Mouse (Mus musculus) cerebellum, adult 2 months (tissue): Measurements from ENCODE around the gene Epyc. TPM values are rescaled to one million over a fixed set of nuclear protein-coding genes. Genes with fewer than 3 reads are reported as not detected.
A peak's percentile ranks its signal among the peaks of the same experiment; 100 is the strongest.

Experiments
- DNase-seq, 2 experiments: peaks; one replicate each; pipeline ENCODE4 v3.0.0; 2021
- H3K27ac ChIP-seq: fragments of 200-500 bp; 2 replicates; pipeline ENCODE4 v1.5.1; 2012; ENCODE audit warnings: low read length, control low read depth, inconsistent platforms; ENCODE audit not compliant: insufficient read depth
- H3K27me3 ChIP-seq: fragments of 200-500 bp; 2 replicates; pipeline ENCODE4 v1.6.1; 2012; ENCODE audit warnings: inconsistent platforms, mild to moderate bottlenecking, low read length, moderate library complexity; ENCODE audit not compliant: control insufficient read depth, insufficient read depth
- H3K4me1 ChIP-seq: fragments of 200-500 bp; 2 replicates; pipeline ENCODE4 v1.6.1; 2011; ENCODE audit warnings: low read length; ENCODE audit not compliant: control insufficient read depth, insufficient read depth
- H3K4me3 ChIP-seq: fragments of 200-500 bp; replicated peaks from 2 replicates; pipeline ENCODE3; 2011; ENCODE audit warnings: mild to moderate bottlenecking, low read depth, low read length, control low read depth; ENCODE audit not compliant: insufficient read depth
- CTCF ChIP-seq: fragments of 200-500 bp; IDR thresholded peaks from 2 replicates; pipeline ENCODE4 v1.5.1; 2011; ENCODE audit warnings: low read depth, mild to moderate bottlenecking, control low read depth, low read length, moderate library complexity, borderline replicate concordance; ENCODE audit not compliant: insufficient read depth
- POLR2A ChIP-seq: fragments of 200-500 bp; IDR thresholded peaks from 2 replicates; pipeline ENCODE4 v1.6.1; 2011; ENCODE audit warnings: low read length, control low read depth, borderline replicate concordance; ENCODE audit not compliant: insufficient read depth
- WGBS: fragments of 180-500 bp; shearing (Covaris S2); methylation state at CpG from one replicate; pipeline ENCODE4 v1.1.7; 2018; 5-methylcytosine and 5-hydroxymethylcytosine counted together
- polyA plus RNA-seq: library from polyadenylated mRNA; depleted of rRNA; stranded (reverse); fragments of >200 nt; gene quantifications from 2 replicates; pipeline ENCODE4 v1.2.3, GENCODE M21; 2012; rRNA removed

Epyc gene
- 0.05 TPM in 1 of 2 replicates, not detected in the other for polyA plus RNA-seq

DNA sequence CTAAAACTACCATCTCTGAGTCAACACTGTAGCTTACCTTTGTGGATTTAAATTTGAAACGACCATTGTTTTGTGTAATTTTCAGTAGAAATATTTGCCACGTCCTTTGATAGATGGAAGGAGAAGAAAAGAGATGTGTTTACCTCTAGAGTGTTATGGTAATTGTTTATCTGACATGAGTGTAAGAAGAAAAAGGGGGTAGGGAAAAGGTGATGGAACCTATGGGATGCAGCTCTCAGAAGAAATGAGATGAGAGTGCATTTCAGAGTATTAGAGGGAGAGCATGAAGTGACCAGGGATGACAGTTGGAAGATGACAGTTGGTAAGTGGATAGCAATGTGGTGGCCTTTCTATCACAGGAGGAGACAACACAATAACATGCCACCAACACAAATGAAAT lies at the start of gene Epyc:
Gene Epyc (plus strand): TSS at position 301 of the 400 bp plus-strand sequence.
- no peak for TF ChIP-seq POLR2A
- no peak for TF ChIP-seq CTCF
- DNase-seq = no peak
- no peaks in the 10 kb centered on the region for H3K4me1 ChIP-seq
- H3K4me3 ChIP-seq = no peak within 1 kb of the TSS
- 92% methylated on average over 2 of the region's 2 CpGs for WGBS
- no peaks in the 10 kb centered on the region for H3K27me3 ChIP-seq
- no peak within 1 kb of the TSS for H3K27ac ChIP-seq

DNA sequence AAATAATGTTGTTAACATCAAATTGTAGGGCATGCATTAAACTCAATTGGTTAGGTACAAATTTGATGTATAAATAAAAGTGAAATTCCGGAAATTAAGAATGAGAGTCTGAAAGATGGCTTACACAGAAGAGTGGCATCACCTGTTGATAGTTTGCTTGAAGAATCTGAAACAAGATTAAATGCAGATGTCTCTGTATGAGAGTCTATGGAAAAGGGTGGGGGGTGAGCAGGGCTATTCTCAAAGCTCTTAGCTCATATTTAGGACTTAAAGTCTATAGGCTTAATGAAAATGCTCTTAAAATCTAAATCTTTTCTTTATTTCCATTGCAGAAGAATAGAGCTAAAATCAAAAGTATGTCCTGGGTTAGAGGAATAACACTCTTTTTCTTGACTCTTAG lies 48.2 kb upstream of the Epyc start:
- H3K4me1 ChIP-seq = no peaks in the 10 kb centered on the region
- DNase-seq = no peak
- no peak overlapping the region for H3K27ac ChIP-seq
- no peak for TF ChIP-seq POLR2A
- TF ChIP-seq CTCF = no peak
- H3K4me3 ChIP-seq = no peak overlapping the region
- WGBS = 88% methylated on average over 1 of the region's 1 CpGs
- no peaks in the 10 kb centered on the region for H3K27me3 ChIP-seq

DNA sequence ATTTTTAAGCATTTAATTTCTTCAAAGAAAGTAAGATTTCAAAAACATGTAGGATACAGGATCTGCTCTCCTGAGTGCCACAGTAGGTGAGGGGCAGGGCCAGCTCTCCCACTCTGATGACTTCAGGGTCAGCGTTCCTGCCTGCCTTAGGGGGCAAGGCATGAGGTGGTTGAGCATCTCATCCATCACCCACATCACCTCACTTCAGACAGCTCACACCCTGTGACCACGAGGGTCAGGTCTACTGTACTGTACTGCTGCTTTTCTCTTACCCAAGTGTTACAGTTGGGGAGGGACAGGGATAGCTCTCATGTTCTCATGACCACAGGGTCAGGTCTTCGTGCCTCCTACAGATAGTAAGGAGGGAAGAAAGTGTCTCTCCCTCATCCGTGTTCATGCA lies 42.1 kb upstream of the Epyc start:
- Histone ChIP-seq H3K4me1 (peaks cover 10% of the 10 kb centered on the region), H3K27me3 (no peaks in the 10 kb centered on the region), H3K27ac (no peak overlapping the region), H3K4me3 (no peak overlapping the region)
- DNase-seq = no peak
- TF ChIP-seq POLR2A (no peak), CTCF (no peak)
- 85% methylated on average over 4 of the region's 4 CpGs for WGBS

DNA sequence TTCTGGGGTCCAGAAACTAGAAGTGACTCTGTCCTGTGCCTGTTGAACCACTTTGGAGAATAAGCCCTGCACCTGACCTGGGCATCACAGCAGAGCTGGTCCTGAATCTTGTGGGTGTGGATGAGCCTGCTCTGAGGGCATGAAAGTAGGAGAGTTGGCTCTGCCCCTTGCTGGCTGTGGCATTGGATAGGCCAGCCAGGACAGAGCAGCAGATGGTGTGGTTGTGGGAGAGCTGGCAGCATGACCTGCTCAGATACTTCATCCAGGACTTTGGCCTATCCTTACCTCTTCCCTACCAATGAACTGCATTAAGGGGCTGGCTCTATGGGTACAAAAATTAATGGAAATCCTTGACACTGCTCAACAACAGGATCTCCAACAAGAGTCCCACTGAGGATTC lies 40.6 kb upstream of the Epyc start:
- H3K27me3 ChIP-seq = no peaks in the 10 kb centered on the region
- DNase-seq = peak; percentile 85 to 92
- peaks cover 10% of the 10 kb centered on the region for H3K4me1 ChIP-seq
- peak; percentile 47; the same call in 1 of the 2 replicates for TF ChIP-seq POLR2A
- TF ChIP-seq CTCF = no peak
- H3K4me3 ChIP-seq = no peak overlapping the region
- peak overlapping the region; percentile 54; the same call in 1 of the 2 replicates for H3K27ac ChIP-seq

DNA sequence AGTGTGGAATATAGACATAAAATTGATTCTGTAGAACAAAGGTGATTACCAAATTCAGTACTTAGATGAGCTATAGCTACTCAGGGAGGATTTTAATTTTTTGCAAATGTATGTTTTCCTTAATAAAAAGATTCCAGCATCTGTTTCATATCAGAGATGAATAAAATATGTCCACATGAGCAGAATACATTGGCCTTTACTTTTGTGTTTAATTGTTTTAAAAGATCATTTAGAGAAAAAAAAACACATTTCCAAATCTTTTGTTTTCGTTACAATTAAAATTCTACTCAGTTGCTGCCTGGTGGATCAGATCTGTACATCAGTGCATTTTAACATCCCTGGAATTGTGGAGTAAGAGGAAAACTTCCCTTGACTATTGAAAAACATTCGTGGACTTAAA lies 37.3 kb upstream of the Epyc start, which contains the start of gene Kera:
Gene Kera (plus strand): TSS at position 301 of the 400 bp plus-strand sequence.
- Histone ChIP-seq H3K27me3 (no peaks in the 10 kb centered on the region), H3K4me3 (no peak within 1 kb of the TSS), H3K4me1 (peaks cover 10% of the 10 kb centered on the region), H3K27ac (no peak within 1 kb of the TSS)
- DNase-seq = no peak
- TF ChIP-seq CTCF = no peak
- no peak for TF ChIP-seq POLR2A
- WGBS = 93% methylated on average over 2 of the region's 2 CpGs

DNA sequence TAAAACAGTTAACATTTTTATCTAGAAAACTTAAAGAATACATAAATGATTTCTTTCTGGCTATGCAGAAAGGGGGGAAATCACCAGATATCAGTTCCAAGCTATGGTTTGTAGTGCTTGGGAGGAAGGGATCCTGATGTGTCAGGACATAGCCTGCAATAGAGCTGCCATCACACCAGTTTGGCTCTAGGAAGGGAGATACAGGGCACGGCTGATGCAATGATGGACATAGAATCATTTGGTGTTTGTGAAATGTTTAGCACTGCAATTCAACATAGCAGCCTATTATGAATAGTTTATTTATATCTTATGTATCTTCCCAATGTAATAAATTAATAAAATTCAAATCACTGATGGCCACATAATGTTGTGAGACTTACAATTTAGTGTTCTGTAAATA lies 21.5 kb upstream of the Epyc start:
- no peak for DNase-seq
- H3K4me3 ChIP-seq = no peak overlapping the region
- WGBS = 93% methylated on average over 1 of the region's 1 CpGs
- H3K27ac ChIP-seq = no peak overlapping the region
- no peaks in the 10 kb centered on the region for H3K4me1 ChIP-seq
- no peak for TF ChIP-seq CTCF
- no peak for TF ChIP-seq POLR2A
- no peaks in the 10 kb centered on the region for H3K27me3 ChIP-seq

DNA sequence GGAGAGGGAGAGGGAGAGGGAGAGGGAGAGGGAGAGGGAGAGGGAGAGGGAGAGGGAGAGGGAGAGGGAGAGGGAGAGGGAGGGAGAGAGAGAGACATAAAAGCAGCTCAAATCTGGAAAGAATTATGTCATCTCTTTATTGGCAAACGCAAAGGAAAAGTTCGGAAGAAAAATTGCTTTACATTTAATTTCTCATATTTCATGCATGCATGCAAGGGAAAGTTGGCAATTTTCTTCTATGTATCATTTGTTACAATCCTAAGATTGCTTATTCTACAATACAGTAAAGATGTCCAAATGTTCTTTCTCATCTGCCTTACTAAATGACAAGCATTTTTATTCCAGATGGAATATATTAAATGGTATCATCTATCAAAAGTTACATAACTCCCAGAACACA lies 19.5 kb upstream of the Epyc start:
- H3K27ac ChIP-seq = no peak overlapping the region
- TF ChIP-seq CTCF (no peak), POLR2A (no peak)
- DNase-seq = no peak

DNA sequence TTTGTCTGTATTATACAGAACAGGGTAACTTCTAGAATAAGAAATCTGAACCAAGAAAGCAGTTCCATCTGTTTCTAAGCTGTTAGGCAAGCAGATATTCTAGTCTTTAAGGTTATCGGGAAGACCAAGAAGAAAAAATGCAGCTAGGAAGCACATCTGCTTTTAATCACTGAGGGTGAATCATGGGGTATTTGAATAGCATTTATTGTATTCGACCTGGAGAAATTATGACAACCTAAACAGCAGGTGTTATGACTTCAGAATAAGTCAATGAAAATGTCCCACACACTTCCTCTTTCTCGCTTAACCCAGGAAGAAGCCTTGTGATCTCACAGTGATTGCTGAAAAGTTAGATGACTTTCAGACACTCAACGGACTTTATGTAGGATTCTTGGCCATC lies 18.8 kb upstream of the Epyc start:
- H3K4me3 ChIP-seq = no peak overlapping the region
- no peak for DNase-seq
- no peak overlapping the region for H3K27ac ChIP-seq
- WGBS = 77% methylated on average over 4 of the region's 4 CpGs
- no peaks in the 10 kb centered on the region for H3K4me1 ChIP-seq
- no peaks in the 10 kb centered on the region for H3K27me3 ChIP-seq
- TF ChIP-seq CTCF = no peak
- no peak for TF ChIP-seq POLR2A

More for the DNA sequence above, 19.5 kb upstream of the Epyc start:
- 79% methylated on average over 2 of the region's 2 CpGs for WGBS
- no peak overlapping the region for H3K4me3 ChIP-seq
- H3K4me1 ChIP-seq = no peaks in the 10 kb centered on the region
- H3K27me3 ChIP-seq = no peaks in the 10 kb centered on the region

DNA sequence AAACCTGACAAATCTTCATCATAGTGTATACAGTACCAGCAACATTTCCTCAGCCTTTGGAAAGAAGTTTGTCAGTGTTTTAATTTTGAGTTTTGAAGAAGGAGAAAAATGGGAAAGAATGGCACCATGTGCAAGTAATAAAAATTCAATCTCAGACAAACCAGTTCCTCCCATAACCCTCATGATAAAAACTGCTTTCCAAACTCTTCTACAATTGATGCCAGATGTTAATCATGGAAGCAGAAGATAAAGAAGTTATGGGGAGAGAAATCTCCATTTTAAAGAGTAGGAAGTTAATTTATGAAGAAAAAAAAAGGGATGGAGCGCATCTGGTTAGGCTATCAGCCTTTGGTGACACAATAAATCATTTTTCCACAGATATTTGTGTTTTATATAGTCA lies 17.3 kb upstream of the Epyc start:
- H3K4me1 ChIP-seq = no peaks in the 10 kb centered on the region
- no peak for DNase-seq
- no peak overlapping the region for H3K4me3 ChIP-seq
- no peaks in the 10 kb centered on the region for H3K27me3 ChIP-seq
- no peak for TF ChIP-seq POLR2A
- H3K27ac ChIP-seq = no peak overlapping the region
- 87% methylated on average over 1 of the region's 1 CpGs for WGBS

DNA sequence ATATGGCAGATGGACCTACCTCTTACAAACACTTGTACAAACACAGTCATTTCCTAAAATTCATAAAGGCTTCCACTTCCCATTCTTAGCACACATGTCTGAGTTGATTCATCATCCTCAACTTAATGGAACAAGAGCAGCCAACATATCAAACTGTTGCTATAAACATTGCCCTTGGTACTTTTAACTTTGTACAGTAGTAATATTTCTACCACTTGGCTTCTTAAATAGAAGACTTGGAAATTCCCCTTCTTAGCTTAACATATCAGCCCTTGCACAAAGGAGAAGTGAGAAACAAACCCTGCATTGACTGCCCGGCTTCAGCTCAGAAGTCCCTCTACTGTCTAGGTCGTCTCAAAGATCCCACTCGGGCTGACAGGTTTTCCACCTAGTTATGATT lies 12.8 kb upstream of the Epyc start:
- 89% methylated on average over 3 of the region's 3 CpGs for WGBS
- Histone ChIP-seq H3K27me3 (no peaks in the 10 kb centered on the region), H3K4me3 (no peak overlapping the region), H3K27ac (no peak overlapping the region), H3K4me1 (no peaks in the 10 kb centered on the region)
- DNase-seq = no peak
- TF ChIP-seq POLR2A = no peak
- no peak for TF ChIP-seq CTCF
